9 mouse cellular contexts compared by ENCODE assay signal in the genomic region with DNA sequence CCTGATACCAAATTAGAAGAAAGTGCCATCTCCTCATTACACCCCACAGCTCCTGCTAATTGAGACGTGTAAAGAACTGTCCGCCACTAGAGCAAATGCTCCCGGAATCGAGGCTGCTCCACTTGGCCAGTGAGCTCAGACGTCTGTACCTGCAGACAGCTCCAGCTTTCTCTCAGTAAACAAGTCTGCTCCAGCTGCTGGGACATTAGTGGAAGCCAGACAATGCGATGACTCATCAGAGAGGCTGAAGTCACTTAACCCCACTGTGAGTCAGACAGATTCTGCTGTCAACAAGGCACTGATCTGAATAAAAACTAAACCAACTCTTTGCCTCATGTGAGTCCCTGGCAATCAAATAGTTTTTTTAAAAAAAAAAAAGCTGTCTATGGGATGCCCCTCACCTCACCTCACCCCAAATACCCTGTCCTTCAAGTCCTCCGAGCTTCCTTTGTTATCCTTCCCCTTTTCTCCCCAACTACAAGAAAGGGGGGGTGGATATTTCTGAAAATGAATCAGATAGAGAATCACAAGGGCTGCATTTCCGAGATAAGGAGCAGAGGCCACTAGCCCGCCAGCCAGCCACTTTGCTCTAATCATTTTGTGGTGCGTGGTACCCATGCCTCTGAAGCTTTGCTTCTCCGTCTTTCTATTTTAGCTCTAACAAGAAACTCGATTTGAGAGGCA. TPM values are rescaled to one million over a fixed set of nuclear protein-coding genes. Genes with fewer than 3 reads are reported as not detected.
A peak's percentile ranks its signal among the peaks of the same experiment; 100 is the strongest.
DNase-seq lines count a peak whose midpoint lies in the region; ATAC-seq and TF ChIP-seq lines count a peak whose summit lies in the region.
"Had no signal": no experiment of that assay in that cellular context is flagged by ENCODE, and none has a peak within 500 bp of the region (broad histone marks: within the 10 kb centered on the region; RNA-seq: fewer than 3 reads in every experiment).

No protein-coding gene starts in this region.

- no peaks in the 10 kb centered on the region for H3K4me1 ChIP-seq in kidney, embryonic 15.5 days
- peaks cover 6 to 23% of the 10 kb centered on the region in 2 experiments for H3K4me1 ChIP-seq in CH12.LX (ENCODE audit: control insufficient read depth in 1 of 2, insufficient read depth in 2 of 2)
- H3K4me1 ChIP-seq in embryonic fibroblast, embryonic 13.5 days (ENCODE audit: control insufficient read depth, insufficient read depth, low read length) = peaks cover 6% of the 10 kb centered on the region; the same call in 1 of the 2 replicates

- dilution Hi-C loops in CH12.LX (cut with MboI; ENCODE audit: extremely low pct_ligation_motif_present, extremely low pct_unique_long_range_greater_than_20kb, low sequenced_read_pairs) = no loop called here

- no peaks in the 10 kb centered on the region for H3K27me3 ChIP-seq in kidney, embryonic 15.5 days
- no peaks in the 10 kb centered on the region for H3K27me3 ChIP-seq in CH12.LX (replicated peaks)

- ATAC-seq in kidney, embryonic 15.5 days (replicated peaks; ENCODE audit: low FRiP score) = no peak; the same call in 1 of the 2 replicates

- H3K4me3 ChIP-seq in kidney, embryonic 15.5 days (replicated peaks) = no peak overlapping the region
- no peak overlapping the region for H3K4me3 ChIP-seq in CH12.LX (replicated peaks in 1 of 3; ENCODE audit: low read depth in 2 of 3, low read length in 2 of 3, poor library complexity in 1 of 3)
- H3K4me3 ChIP-seq in embryonic fibroblast, embryonic 13.5 days (ENCODE audit: insufficient read depth, low read length) = no peak overlapping the region; the same call in 1 of the 2 replicates
- H3K4me3 ChIP-seq: left cerebral cortex, adult 2 months had no signal

- H3K79me2 ChIP-seq in CH12.LX (replicated peaks; ENCODE audit: control insufficient read depth, extremely low read depth, insufficient read depth, poor library complexity, severe bottlenecking) = no peaks in the 10 kb centered on the region

- no peak overlapping the region for H3K27ac ChIP-seq in kidney, embryonic 15.5 days
- H3K27ac ChIP-seq in CH12.LX (ENCODE audit: insufficient read depth, low read depth) = no peak overlapping the region
- 0 out of 2 replicates have a peak overlapping the region, but pooled peaks have one; percentile 28 for H3K27ac ChIP-seq in embryonic fibroblast, embryonic 13.5 days (ENCODE audit: insufficient read depth, low read length)
- H3K27ac ChIP-seq: left cerebral cortex, adult 2 months had no signal

- H3K36me3 ChIP-seq in kidney, embryonic 15.5 days = no peaks in the 10 kb centered on the region
- no peaks in the 10 kb centered on the region for H3K36me3 ChIP-seq in CH12.LX (replicated peaks in 1 of 2; ENCODE audit: control insufficient read depth in 1 of 2, insufficient read depth in 1 of 2, low read length in 1 of 2)

- intact Hi-C loops in heart, postnatal 36 days (cut with DNase I) = no loop called here

- H3K4me2 ChIP-seq in kidney, embryonic 15.5 days = no peak overlapping the region
- H3K4me2 ChIP-seq in CH12.LX (ENCODE audit: insufficient read depth, low read depth, poor library complexity, severe bottlenecking) = peak overlapping the region; percentile 81

- no peak overlapping the region for H3K9ac ChIP-seq in kidney, embryonic 15.5 days
- no peak overlapping the region for H3K9ac ChIP-seq in CH12.LX (ENCODE audit: insufficient read depth, low read depth)

- peak; percentile 67 for TF ChIP-seq EP300 in CH12.LX (IDR thresholded peaks at IDR 0.05; ENCODE audit: low read length)

- 56% methylated on average over 12 of the region's 12 CpGs for WGBS in kidney, embryonic 15.5 days

- H3K9me3 ChIP-seq in kidney, embryonic 15.5 days (replicated peaks) = no peaks in the 10 kb centered on the region
- H3K9me3 ChIP-seq in CH12.LX (replicated peaks; ENCODE audit: low read length) = no peaks in the 10 kb centered on the region

- no peak for TF ChIP-seq POLR2A in CH12.LX (IDR thresholded peaks at IDR 0.05; ENCODE audit: low read depth, low read length)
- no peak for TF ChIP-seq POLR2A in embryonic fibroblast, embryonic 13.5 days (IDR thresholded peaks at IDR 0.05; ENCODE audit: low read depth, low read length)

- peak; percentile 12 for DNase-seq in kidney, adult 11 months
- peak; percentile 65 for DNase-seq in CH12.LX (ENCODE audit: extremely low read depth)
- peak; percentile 37 to 49 for DNase-seq in heart, postnatal 36 days
- DNase-seq in lung, postnatal 36 days = peak; percentile 45
- no peak for DNase-seq in thymus, postnatal 25 days
- no peak for DNase-seq in ovary, postnatal 36 days (ENCODE audit: low spot score)

- in situ Hi-C loops in CH12.LX (cut with MboI; ENCODE audit: low pct_ligation_motif_present, low pct_unique_long_range_greater_than_20kb, low sequenced_read_pairs) = no loop called here

- TF ChIP-seq RAD21 in CH12.LX (IDR thresholded peaks at IDR 0.05; ENCODE audit: low read depth, low read length) = no peak

- no peak for TF ChIP-seq CTCF in CH12.LX (conservative IDR thresholded peaks at IDR 0.05 in 1 of 2, IDR thresholded peaks at IDR 0.05 in 1 of 2; ENCODE audit: low read depth in 2 of 2, low read length in 2 of 2)
- no peak for TF ChIP-seq CTCF in embryonic fibroblast, embryonic 13.5 days (IDR thresholded peaks at IDR 0.05; ENCODE audit: borderline replicate concordance, insufficient read depth, low read length)

TF ChIP-seq in CH12.LX, 34 proteins besides CTCF, POLR2A, EP300 and RAD21:
- no peak for TF ChIP-seq GABPA (IDR thresholded peaks at IDR 0.05; ENCODE audit: insufficient replicate concordance, low read depth, low read length)
- TF ChIP-seq MAFK (IDR thresholded peaks at IDR 0.05; ENCODE audit: insufficient replicate concordance, low read length) = no peak
- peak; percentile 59; the same call in 1 of the 2 replicates for TF ChIP-seq IRF4 (IDR thresholded peaks at IDR 0.05; ENCODE audit: low read depth, low read length)
- peak; percentile 71 for TF ChIP-seq JUN (IDR thresholded peaks at IDR 0.05; ENCODE audit: insufficient read depth, low read depth, low read length)
- peak; percentile 47; the same call in 1 of the 2 replicates for TF ChIP-seq ZNF384 (IDR thresholded peaks at IDR 0.05; ENCODE audit: low read depth, low read length)
- peak; percentile 64 for TF ChIP-seq BHLHE40 (IDR thresholded peaks at IDR 0.05; ENCODE audit: low read depth, low read length)
- TF ChIP-seq NELFE (IDR thresholded peaks at IDR 0.05; ENCODE audit: low read depth, low read length) = no peak
- peak; percentile 81 for TF ChIP-seq ETS1 (conservative IDR thresholded peaks at IDR 0.05; ENCODE audit: low read depth, low read length)
- TF ChIP-seq JUND (conservative IDR thresholded peaks at IDR 0.05; ENCODE audit: low read depth, low read length) = peak; percentile 71; the same call in 1 of the 2 replicates
- 0 out of 2 replicates have a peak, but pooled peaks have one; percentile 14 for TF ChIP-seq SIN3A (IDR thresholded peaks at IDR 0.05; ENCODE audit: low read length)
- TF ChIP-seq MEF2A (IDR thresholded peaks at IDR 0.05; ENCODE audit: borderline replicate concordance, low read depth, low read length) = 0 out of 2 replicates have a peak, but pooled peaks have one; percentile 40
- TF ChIP-seq NRF1 (IDR thresholded peaks at IDR 0.05; ENCODE audit: low read depth, low read length) = no peak
- no peak for TF ChIP-seq KAT2A (IDR thresholded peaks at IDR 0.05; ENCODE audit: insufficient replicate concordance, low read length)

RNA-seq across cellular contexts. Expression of a gene that starts 31.6 kb away (rescaled TPM):
- polyA plus RNA-seq in kidney, embryonic 15.5 days (2015; fragmentation: Nextera tagmentation; extraction: Ambion mirVana) = 7.3 and 7.6 TPM in 2 replicates
- total RNA-seq in CH12.LX (2012; rRNA removed) = 5.1 and 6.9 TPM in 2 replicates
- total RNA-seq in CH12.LX (2014; rRNA removed) = 3.6 and 4.0 TPM in 2 replicates
- polyA plus RNA-seq in CH12.LX (2012; ENCODE audit: insufficient read length, low read depth) = 9.5 and 10.3 TPM in 2 replicates
- 9.0 and 11.7 TPM in 2 replicates for polyA plus RNA-seq in embryonic fibroblast, embryonic 13.5 days (2011; ENCODE audit: insufficient read length, low read depth, missing spikeins)
- total RNA-seq in heart, postnatal 36 days (2021) = 1 to 10 TPM; 5.2 to 10.0 TPM

RNA-seq across cellular contexts. Expression of a gene that starts 38.9 kb away (rescaled TPM):
- polyA plus RNA-seq in kidney, embryonic 15.5 days (2015; fragmentation: Nextera tagmentation; extraction: Ambion mirVana) = 24.9 and 26.9 TPM in 2 replicates
- total RNA-seq in CH12.LX (2012; rRNA removed) (22.8 and 31.5 TPM in 2 replicates), CH12.LX (2014; rRNA removed) (23.8 and 26.8 TPM in 2 replicates)
- polyA plus RNA-seq in CH12.LX (2012; ENCODE audit: insufficient read length, low read depth) = 54.5 and 58.5 TPM in 2 replicates
- 9.2 and 11.5 TPM in 2 replicates for polyA plus RNA-seq in embryonic fibroblast, embryonic 13.5 days (2011; ENCODE audit: insufficient read length, low read depth, missing spikeins)
- total RNA-seq in heart, postnatal 36 days (2021) = 1 to 10 TPM; 5.1 to 7.5 TPM

Comparison
In these comparisons a context has a peak if more than half of its experiments do, and no peak if none do; other contexts are left out.
1. DNase-seq: peak in kidney, adult 11 months (single experiment), CH12.LX (single experiment), heart, postnatal 36 days (2 of 2) and lung, postnatal 36 days (single experiment); none in thymus, postnatal 25 days (single experiment) and ovary, postnatal 36 days (single experiment).